Mouse (Mus musculus) heart, adult 8-10 months (tissue): ENCODE results near the gene Klk12. TPM values are rescaled to one million over a fixed set of nuclear protein-coding genes. Genes with fewer than 3 reads are reported as not detected.

Experiments
- DNase-seq: peaks from one replicate; pipeline ENCODE4 v3.0.0; 2022; ENCODE audit warnings: low spot score
- total RNA-seq, 4 experiments: library from RNA; stranded (reverse); gene quantifications; 2 replicates each; pipeline ENCODE4 v1.2.4; 2022

Klk12 gene
- total RNA-seq, 4 experiments from 2014 or later: not detected

DNA sequence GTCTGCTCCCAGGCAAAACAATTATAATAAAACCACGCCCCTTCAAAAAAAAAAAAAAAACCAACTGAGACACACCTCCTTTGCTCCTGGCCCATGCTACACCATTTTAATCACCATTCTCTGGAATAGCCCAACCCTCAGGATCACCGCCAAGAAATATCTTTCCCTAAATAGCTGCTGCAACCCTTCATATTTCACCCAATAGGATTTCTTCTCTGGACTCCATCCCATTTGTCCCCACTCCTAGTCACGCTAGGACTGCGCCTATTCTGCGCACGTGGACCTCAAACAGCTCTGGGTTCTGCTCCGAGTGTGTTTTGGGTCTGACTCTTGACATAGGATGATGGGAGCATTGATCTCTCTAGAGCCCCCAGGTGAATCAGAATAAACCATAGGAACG is 27.7 kb downstream of the Klk12 start:
- no peak for DNase-seq

DNA sequence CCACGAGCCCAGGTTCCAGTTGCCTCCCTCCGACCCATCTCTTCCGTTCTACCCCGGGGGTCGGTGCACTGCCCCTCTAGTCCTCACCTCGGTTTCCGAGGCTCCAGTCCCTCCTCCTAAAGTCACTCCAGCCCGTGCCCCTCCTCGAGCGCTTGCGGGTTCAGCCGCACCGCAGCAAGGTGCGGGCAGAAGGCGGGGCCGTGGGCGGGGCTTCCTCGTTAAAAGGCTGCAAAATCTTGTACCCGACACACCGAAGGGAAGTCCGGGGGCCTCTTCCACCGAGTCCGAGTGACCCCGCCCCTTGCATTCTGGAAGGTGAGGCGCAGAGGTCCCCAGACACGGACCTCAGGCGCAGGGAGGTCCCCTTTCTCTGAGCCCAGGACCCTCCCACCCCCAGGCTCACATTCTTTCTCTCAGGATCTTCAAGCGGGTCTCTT is 28.7 kb downstream of the Klk12 start, which contains the start of gene Klk8:
Gene Klk8, plus strand, starts transcription at position 245 of the 437 bp plus-strand sequence.
- DNase-seq: peak; percentile 13

DNA sequence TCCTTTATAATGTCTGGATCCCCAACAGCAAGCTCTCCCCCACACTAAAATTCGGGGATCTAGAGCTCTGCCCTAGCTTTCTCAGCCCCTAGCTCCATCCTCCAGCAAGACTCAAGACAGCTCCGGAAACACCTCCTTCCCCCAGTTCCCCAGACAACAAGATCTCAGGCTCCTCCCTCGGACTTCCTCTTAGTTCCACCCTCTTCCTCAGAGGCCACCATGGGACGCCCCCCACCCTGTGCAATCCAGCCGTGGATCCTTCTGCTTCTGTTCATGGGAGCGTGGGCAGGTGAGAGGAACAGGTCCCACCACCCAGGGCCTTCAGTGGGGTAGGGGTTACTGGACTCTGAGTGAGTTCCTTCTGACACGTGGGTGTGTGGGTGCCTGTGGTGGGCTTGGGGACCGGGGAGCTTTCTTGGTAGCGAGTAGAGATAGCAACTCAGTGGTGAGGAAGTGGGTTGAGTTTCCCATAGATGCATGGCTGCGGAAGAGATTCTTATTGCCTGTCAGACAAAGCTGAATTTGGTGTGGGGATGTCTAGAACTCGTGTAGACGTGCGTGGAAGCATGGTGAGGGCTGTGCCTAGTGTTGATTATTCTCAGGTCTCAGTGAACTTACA is 29.3 kb downstream of the Klk12 start:
- peak; percentile 44 for DNase-seq

DNA sequence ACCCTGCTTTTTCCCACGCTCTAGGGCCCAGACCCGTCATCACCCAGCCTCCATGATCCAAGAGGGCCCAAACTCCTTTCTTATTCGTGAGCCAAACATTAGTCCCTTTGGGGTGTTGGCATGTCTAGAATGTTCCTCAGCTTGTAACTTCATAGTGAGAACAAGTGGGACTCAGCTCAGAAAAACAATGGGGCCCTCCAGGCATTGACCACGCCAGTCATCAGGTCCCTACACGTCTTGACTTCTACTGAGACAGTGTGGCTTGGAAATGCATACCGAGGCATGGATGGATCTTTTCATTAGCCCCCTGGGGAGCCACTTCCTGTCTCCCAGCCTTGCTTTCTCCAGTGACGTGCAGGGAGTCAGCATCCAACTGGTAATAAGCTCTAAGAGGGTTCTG is 31.2 kb downstream of the Klk12 start:
- DNase-seq: no peak

DNA sequence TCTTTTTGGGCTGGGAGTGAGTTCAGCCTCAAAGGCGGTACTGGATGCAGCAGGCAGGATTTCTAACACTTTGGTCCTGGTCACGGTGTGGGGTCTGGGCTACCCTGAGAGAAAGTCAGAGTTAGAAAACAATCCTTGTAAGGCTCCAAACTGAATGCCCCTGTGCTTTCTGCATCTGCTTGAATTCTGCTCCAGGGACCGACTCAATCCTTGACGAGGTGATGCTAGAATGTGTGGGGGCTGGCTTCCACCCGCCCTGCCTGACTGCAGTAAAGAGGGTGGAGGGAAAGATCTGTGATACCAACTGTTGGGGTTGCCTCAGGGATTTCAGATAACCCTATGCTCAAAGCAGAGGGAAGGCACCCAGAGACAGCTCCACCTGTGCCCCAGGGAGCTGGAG is 42.3 kb downstream of the Klk12 start, which contains the start of gene Klk7:
Gene Klk7, plus strand, starts transcription at position 301 of the 400 bp plus-strand sequence.
- no peak for DNase-seq

DNA sequence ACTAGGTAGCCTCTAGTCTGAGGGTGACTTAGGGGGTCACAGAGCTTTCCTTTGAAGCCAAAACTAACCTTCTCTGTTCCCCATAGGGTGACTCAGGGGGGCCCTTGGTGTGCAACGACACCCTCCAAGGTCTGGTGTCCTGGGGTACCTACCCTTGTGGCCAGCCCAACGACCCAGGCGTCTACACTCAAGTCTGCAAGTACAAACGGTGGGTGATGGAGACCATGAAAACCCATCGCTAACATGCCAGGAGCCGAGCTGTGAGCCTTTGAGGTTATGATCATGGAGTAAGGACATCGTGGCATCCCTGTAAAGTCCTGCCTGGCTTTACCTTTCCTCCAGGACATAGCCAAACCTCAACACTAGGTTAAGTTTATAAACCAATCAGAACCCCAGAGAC is 46.5 kb downstream of the Klk12 start:
- DNase-seq: no peak

DNA sequence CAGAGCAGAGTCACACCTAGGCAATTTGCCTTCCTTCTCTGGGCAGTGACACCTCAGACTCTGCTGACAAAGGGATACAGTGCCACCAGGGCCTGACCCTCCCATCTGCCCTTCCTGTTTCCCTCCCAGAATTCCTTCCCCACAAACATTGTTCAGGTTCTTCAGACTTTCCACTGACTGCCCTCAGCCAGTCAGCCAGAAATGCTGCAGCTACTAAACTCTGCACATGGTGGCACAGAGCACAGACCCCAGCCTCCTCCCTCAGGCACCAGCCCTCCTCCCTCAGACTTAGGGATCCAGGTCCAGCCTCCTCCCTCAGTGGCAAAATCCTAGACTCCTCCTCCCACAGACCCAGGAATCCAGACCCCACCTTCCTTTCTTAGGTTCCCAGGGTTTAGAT is 48.0 kb downstream of the Klk12 start:
- no peak for DNase-seq

DNA sequence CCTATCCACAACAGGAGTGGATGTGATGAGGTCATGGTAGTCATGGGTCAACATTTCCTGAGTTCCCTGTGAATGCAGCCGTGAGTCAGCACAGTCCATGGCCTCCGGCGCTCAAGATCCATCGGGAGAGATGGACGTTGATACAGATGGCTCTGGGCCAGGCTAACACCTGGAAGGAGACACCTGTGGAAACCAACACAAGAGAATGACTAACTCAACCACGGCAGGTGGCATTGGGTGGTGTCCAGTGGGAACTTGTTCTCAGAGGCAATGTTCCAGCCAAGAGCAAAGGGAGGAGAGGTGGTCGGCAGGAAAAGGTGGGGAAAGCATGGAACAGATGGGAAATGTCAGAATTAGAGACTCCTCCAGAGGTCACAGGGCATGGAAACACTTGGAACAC is 52.9 kb downstream of the Klk12 start:
- DNase-seq: no peak

Other genes with a start within 250 kb of the Klk12 start
- gene Cd33, start 224.5 kb upstream of the Klk12 start, total RNA-seq: 1 to 10 TPM; 1.6 to 3.1 (median 2.7) TPM
- 1 to 10 TPM in 1 of 4 experiments, under 1 TPM in 3; 0.66 to 1.1 (median 0.88) TPM for gene Zfp658, start 206.6 kb upstream of the Klk12 start, total RNA-seq
- gene Zfp719, start 189.3 kb upstream of the Klk12 start, total RNA-seq: 1 to 10 TPM; 4.4 to 8.0 (median 5.6) TPM
- gene Zfp819, start 161.7 kb upstream of the Klk12 start, total RNA-seq: not detected
- gene Ceacam18, start 134.2 kb upstream of the Klk12 start, total RNA-seq: not detected
- gene Siglece, start 108.7 kb upstream of the Klk12 start, total RNA-seq: 1 to 10 TPM in 3 of 4 experiments, under 1 TPM in 1; 0.75 to 1.6 (median 1.1) TPM
- 1 to 10 TPM; 2.9 to 3.4 (median 3.1) TPM for gene Ctu1, start 96.9 kb upstream of the Klk12 start, total RNA-seq
- under 1 TPM in 3 of 4 experiments, not detected in 1; 0.27 to 0.49 (median 0.34) TPM for gene Klk14, start 78.5 kb upstream of the Klk12 start, total RNA-seq
- not detected for gene Klk13, start 56.3 kb upstream of the Klk12 start, total RNA-seq
- under 1 TPM in 3 of 4 experiments, not detected in 1; 0.32 to 0.79 (median 0.37) TPM for gene Klk11, start 5.7 kb downstream of the Klk12 start, total RNA-seq
- under 1 TPM; 0.22 to 0.57 (median 0.25) TPM for gene Klk10, start 12.1 kb downstream of the Klk12 start, total RNA-seq
- gene Klk9, start 23.0 kb downstream of the Klk12 start, total RNA-seq: not detected
- 10 to 100 TPM in 3 of 4 experiments, 1 to 10 TPM in 1; 9.4 to 12.4 (median 11.2) TPM for gene Klk8, start 28.7 kb downstream of the Klk12 start, total RNA-seq
- gene Klk7, start 42.4 kb downstream of the Klk12 start, total RNA-seq: not detected
- gene Klk6, start 55.6 kb downstream of the Klk12 start, total RNA-seq: not detected
- gene Klk5, start 73.1 kb downstream of the Klk12 start, total RNA-seq: not detected
- not detected for gene Klk4, start 112.3 kb downstream of the Klk12 start, total RNA-seq
- not detected for gene Klk15, start 164.8 kb downstream of the Klk12 start, total RNA-seq
- not detected for gene Klk1b8, start 181.8 kb downstream of the Klk12 start, total RNA-seq
- not detected for gene Klk1b1, start 197.9 kb downstream of the Klk12 start, total RNA-seq
- gene Klk1b9, start 207.2 kb downstream of the Klk12 start, total RNA-seq: not detected
- not detected for gene Klk1b11, start 227.0 kb downstream of the Klk12 start, total RNA-seq
- gene Klk1b26, start 243.3 kb downstream of the Klk12 start, total RNA-seq: 1 to 10 TPM; 1.7 to 7.4 (median 4.1) TPM